Comparison of ENCODE assay signal across 20 mouse cellular contexts in genomic region chr10:126531950-126532349, GRCm38 (mm10).
DNase-seq lines count a peak whose midpoint lies in the region; ATAC-seq and TF ChIP-seq lines count a peak whose summit lies in the region.
"Had no signal": no experiment of that assay in that cellular context is flagged by ENCODE, and none has a peak within 500 bp of the region (broad histone marks: within the 10 kb centered on the region; RNA-seq: fewer than 3 reads in every experiment).

No protein-coding gene starts in this region.

- intact Hi-C loops in left cerebral cortex, postnatal 4 days (cut with DNase I): loop anchor here (10.0 kb wide), 1 partner anchor 333 kb away; no protein-coding TSS in a partner anchor

- no peak overlapping the region for H3K4me2 ChIP-seq in forebrain, embryonic 13.5 days
- no peak overlapping the region for H3K4me2 ChIP-seq in forebrain, postnatal 0 days (ENCODE audit: low read depth)
- no peak overlapping the region for H3K4me2 ChIP-seq in midbrain, embryonic 12.5 days (replicated peaks)
- no peak overlapping the region for H3K4me2 ChIP-seq in midbrain, embryonic 16.5 days (ENCODE audit: low read length)
- H3K4me2 ChIP-seq: hindbrain, embryonic 12.5 days had no signal

- no peaks in the 10 kb centered on the region for H3K27me3 ChIP-seq in forebrain, embryonic 13.5 days
- no peaks in the 10 kb centered on the region for H3K27me3 ChIP-seq in forebrain, postnatal 0 days (ENCODE audit: insufficient read depth, low read length)
- no peaks in the 10 kb centered on the region; the same call in 1 of the 2 replicates for H3K27me3 ChIP-seq in midbrain, embryonic 12.5 days
- no peaks in the 10 kb centered on the region for H3K27me3 ChIP-seq in midbrain, embryonic 10.5 days (ENCODE audit: low read depth, poor library complexity, severe bottlenecking)
- H3K27me3 ChIP-seq in midbrain, embryonic 16.5 days (ENCODE audit: control insufficient read depth, insufficient read depth, low read depth, low read length): no peaks in the 10 kb centered on the region
- H3K27me3 ChIP-seq: CH12.LX; hindbrain, embryonic 12.5 days had no signal

- no peaks in the 10 kb centered on the region for H3K9me3 ChIP-seq in forebrain, embryonic 13.5 days (replicated peaks)
- H3K9me3 ChIP-seq in forebrain, postnatal 0 days (ENCODE audit: low read length): no peaks in the 10 kb centered on the region
- H3K9me3 ChIP-seq in midbrain, embryonic 12.5 days: no peaks in the 10 kb centered on the region
- H3K9me3 ChIP-seq in midbrain, embryonic 10.5 days (replicated peaks): no peaks in the 10 kb centered on the region
- no peaks in the 10 kb centered on the region for H3K9me3 ChIP-seq in midbrain, embryonic 16.5 days (replicated peaks; ENCODE audit: control insufficient read depth, low read length, poor library complexity, severe bottlenecking)
- H3K9me3 ChIP-seq: embryonic facial prominence, embryonic 10.5 days; heart, embryonic 10.5 days; hindbrain, embryonic 12.5 days had no signal

- WGBS in forebrain, embryonic 13.5 days: 41% methylated on average over 3 of the region's 3 CpGs
- 36% methylated on average over 3 of the region's 3 CpGs for WGBS in forebrain, postnatal 0 days
- 31% methylated on average over 3 of the region's 3 CpGs for WGBS in midbrain, embryonic 12.5 days
- 40% methylated on average over 3 of the region's 3 CpGs for WGBS in midbrain, embryonic 10.5 days
- 28% methylated on average over 3 of the region's 3 CpGs for WGBS in midbrain, embryonic 16.5 days

- no peak for DNase-seq in forebrain, postnatal 0 days
- DNase-seq in midbrain, embryonic 10.5 days (ENCODE audit: low spot score): no peak
- DNase-seq in brain, embryonic 14.5 days (ENCODE audit: low read depth): peak; percentile 16
- DNase-seq in left cerebral cortex, postnatal 4 days: no peak
- no peak for DNase-seq in thymus, postnatal 10 days (ENCODE audit: low spot score in 2 of 2)
- DNase-seq: cerebellum, adult 9-11 months; gastrocnemius, adult 2 months; gastrocnemius, postnatal 36 days had no signal

- no peak overlapping the region for H3K9ac ChIP-seq in forebrain, embryonic 13.5 days
- no peak overlapping the region for H3K9ac ChIP-seq in forebrain, postnatal 0 days
- H3K9ac ChIP-seq in midbrain, embryonic 12.5 days (replicated peaks): no peak overlapping the region
- H3K9ac ChIP-seq in midbrain, embryonic 16.5 days (ENCODE audit: low read depth, low read length): no peak overlapping the region
- H3K9ac ChIP-seq: hindbrain, embryonic 12.5 days had no signal

- no peak for TF ChIP-seq POLR2A in brain, embryonic 14.5 days (IDR thresholded peaks at IDR 0.05; ENCODE audit: borderline replicate concordance, extremely low read depth, insufficient read depth, insufficient read length, poor library complexity, severe bottlenecking)

- peak; percentile 33; the same call in 1 of the 2 replicates for ATAC-seq in forebrain, embryonic 13.5 days
- no peak for ATAC-seq in forebrain, postnatal 0 days
- ATAC-seq in midbrain, embryonic 12.5 days (ENCODE audit: low FRiP score, low read depth): peak; percentile 47; the same call in 1 of the 2 replicates
- ATAC-seq in midbrain, embryonic 16.5 days: peak; percentile 64
- ATAC-seq: activated CD4-positive, CD25-positive, alpha-beta regulatory T cell, adult 4 months; hindbrain, embryonic 16.5 days; inflammation-experienced regulatory T-cells, adult 6 months; intestine, postnatal 0 days had no signal

- TF ChIP-seq CTCF in forebrain, postnatal 0 days (IDR thresholded peaks at IDR 0.05; ENCODE audit: low read depth): no peak
- TF ChIP-seq CTCF in brain, embryonic 14.5 days (IDR thresholded peaks at IDR 0.05; ENCODE audit: borderline replicate concordance, extremely low read depth, insufficient read depth, insufficient read length): no peak

- H3K4me1 ChIP-seq in forebrain, embryonic 13.5 days: no peaks in the 10 kb centered on the region
- H3K4me1 ChIP-seq in forebrain, postnatal 0 days (ENCODE audit: insufficient read depth): 0 out of 2 replicates have a peak, but pooled peaks cover 3% of the 10 kb centered on the region
- 0 out of 2 replicates have a peak, but pooled peaks cover 3% of the 10 kb centered on the region for H3K4me1 ChIP-seq in midbrain, embryonic 12.5 days
- peaks cover 11% of the 10 kb centered on the region for H3K4me1 ChIP-seq in midbrain, embryonic 10.5 days
- peaks cover 20% of the 10 kb centered on the region for H3K4me1 ChIP-seq in midbrain, embryonic 16.5 days (ENCODE audit: control insufficient read depth, insufficient read depth, low read length)
- H3K4me1 ChIP-seq: heart, embryonic 10.5 days had no signal

- no peak overlapping the region for H3K4me3 ChIP-seq in forebrain, embryonic 13.5 days
- no peak overlapping the region for H3K4me3 ChIP-seq in forebrain, postnatal 0 days (ENCODE audit: low read depth, low read length)
- H3K4me3 ChIP-seq in midbrain, embryonic 12.5 days: no peak overlapping the region
- H3K4me3 ChIP-seq in midbrain, embryonic 10.5 days: no peak overlapping the region
- no peak overlapping the region for H3K4me3 ChIP-seq in midbrain, embryonic 16.5 days (ENCODE audit: low read depth, low read length)
- H3K4me3 ChIP-seq: embryonic facial prominence, embryonic 10.5 days; gastrocnemius, adult 2 months; heart, embryonic 10.5 days; hindbrain, embryonic 12.5 days had no signal

- H3K36me3 ChIP-seq in forebrain, embryonic 13.5 days (ENCODE audit: poor library complexity, severe bottlenecking): no peaks in the 10 kb centered on the region
- H3K36me3 ChIP-seq in forebrain, postnatal 0 days (ENCODE audit: insufficient read depth): no peaks in the 10 kb centered on the region
- no peaks in the 10 kb centered on the region for H3K36me3 ChIP-seq in midbrain, embryonic 12.5 days
- H3K36me3 ChIP-seq in midbrain, embryonic 10.5 days: no peaks in the 10 kb centered on the region
- H3K36me3 ChIP-seq in midbrain, embryonic 16.5 days (ENCODE audit: control insufficient read depth, insufficient read depth, low read length): no peaks in the 10 kb centered on the region
- H3K36me3 ChIP-seq: embryonic facial prominence, embryonic 10.5 days; G1E; heart, embryonic 10.5 days; hindbrain, embryonic 12.5 days had no signal

- H3K27ac ChIP-seq in forebrain, embryonic 13.5 days: no peak overlapping the region
- H3K27ac ChIP-seq in forebrain, postnatal 0 days (ENCODE audit: low read depth, low read length): no peak overlapping the region
- no peak overlapping the region for H3K27ac ChIP-seq in midbrain, embryonic 12.5 days (replicated peaks)
- H3K27ac ChIP-seq in midbrain, embryonic 10.5 days (replicated peaks): no peak overlapping the region
- H3K27ac ChIP-seq in midbrain, embryonic 16.5 days (ENCODE audit: low read length): no peak overlapping the region
- H3K27ac ChIP-seq: embryonic facial prominence, embryonic 10.5 days; gastrocnemius, adult 2 months; heart, embryonic 10.5 days; hindbrain, embryonic 12.5 days had no signal
